Mouse (Mus musculus) cerebellum, adult 2 months (tissue): ENCODE measurements around the gene Tnfaip3. TPM values are rescaled to one million over a fixed set of nuclear protein-coding genes. Genes with fewer than 3 reads are reported as not detected.

ENCODE experiments used
- DNase-seq, 2 experiments: peaks; one replicate each; pipeline ENCODE4 v3.0.0; 2021
- H3K27ac ChIP-seq: fragments of 200-500 bp; 2 replicates; pipeline ENCODE4 v1.5.1; 2012; ENCODE audit warnings: low read length, control low read depth, inconsistent platforms; ENCODE audit not compliant: insufficient read depth
- H3K27me3 ChIP-seq: fragments of 200-500 bp; 2 replicates; pipeline ENCODE4 v1.6.1; 2012; ENCODE audit warnings: inconsistent platforms, mild to moderate bottlenecking, low read length, moderate library complexity; ENCODE audit not compliant: control insufficient read depth, insufficient read depth
- H3K4me1 ChIP-seq: fragments of 200-500 bp; 2 replicates; pipeline ENCODE4 v1.6.1; 2011; ENCODE audit warnings: low read length; ENCODE audit not compliant: control insufficient read depth, insufficient read depth
- H3K4me3 ChIP-seq: fragments of 200-500 bp; replicated peaks from 2 replicates; pipeline ENCODE3; 2011; ENCODE audit warnings: mild to moderate bottlenecking, low read depth, low read length, control low read depth; ENCODE audit not compliant: insufficient read depth
- CTCF ChIP-seq: fragments of 200-500 bp; IDR thresholded peaks from 2 replicates; pipeline ENCODE4 v1.5.1; 2011; ENCODE audit warnings: low read depth, mild to moderate bottlenecking, control low read depth, low read length, moderate library complexity, borderline replicate concordance; ENCODE audit not compliant: insufficient read depth
- POLR2A ChIP-seq: fragments of 200-500 bp; IDR thresholded peaks from 2 replicates; pipeline ENCODE4 v1.6.1; 2011; ENCODE audit warnings: low read length, control low read depth, borderline replicate concordance; ENCODE audit not compliant: insufficient read depth
- WGBS: fragments of 180-500 bp; shearing (Covaris S2); methylation state at CpG from one replicate; pipeline ENCODE4 v1.1.7; 2018; 5-methylcytosine and 5-hydroxymethylcytosine counted together
- polyA plus RNA-seq: library from polyadenylated mRNA; depleted of rRNA; stranded (reverse); fragments of >200 nt; gene quantifications from 2 replicates; pipeline ENCODE4 v1.2.3, GENCODE M21; 2012

Gene Tnfaip3
- polyA plus RNA-seq, 1 experiment, result 2.3 TPM

GRCm38 (mm10) chr10:18995465-18996261, 19.8 kb downstream of the Tnfaip3 start:
- no peak overlapping the region for H3K4me3 ChIP-seq
- H3K4me1 ChIP-seq, result no peaks in the 10 kb centered on the region
- 88% methylated on average over 12 of the region's 12 CpGs for WGBS
- H3K27me3 ChIP-seq, result no peaks in the 10 kb centered on the region
- no peak overlapping the region for H3K27ac ChIP-seq
- DNase-seq, result no peak
- TF ChIP-seq CTCF, result no peak

GRCm38 (mm10) chr10:18992971-18993370, 22.5 kb downstream of the Tnfaip3 start:
- DNase-seq, result no peak
- WGBS, result 88% methylated on average over 4 of the region's 4 CpGs
- TF ChIP-seq CTCF (no peak), POLR2A (no peak)
- H3K4me3 ChIP-seq, result no peak overlapping the region
- H3K4me1 ChIP-seq, result no peaks in the 10 kb centered on the region
- H3K27me3 ChIP-seq, result no peaks in the 10 kb centered on the region
- no peak overlapping the region for H3K27ac ChIP-seq

- Histone ChIP-seq H3K27me3 (no peaks in the 10 kb centered on the region), H3K4me3 (no peak overlapping the region), H3K27ac (no peak overlapping the region), H3K4me1 (no peaks in the 10 kb centered on the region)
- DNase-seq, result no peak
- 94% methylated on average over 4 of the region's 4 CpGs for whole genome bisulfite sequencing
- no peak for TF ChIP-seq POLR2A
- TF ChIP-seq CTCF, result no peak
Observed at GRCm38 (mm10) chr10:18991057-18991456, 24.4 kb downstream of the Tnfaip3 start.

GRCm38 (mm10) chr10:18987907-18988199, 27.6 kb downstream of the Tnfaip3 start:
- 58% methylated on average over 2 of the region's 2 CpGs for WGBS
- Histone ChIP-seq H3K27me3 (no peaks in the 10 kb centered on the region), H3K4me1 (no peaks in the 10 kb centered on the region), H3K4me3 (no peak overlapping the region), H3K27ac (no peak overlapping the region)
- no peak for DNase-seq
- TF ChIP-seq POLR2A (no peak), CTCF (no peak)

- WGBS, result 31% methylated on average over 2 of the region's 2 CpGs
- H3K27me3 ChIP-seq, result no peaks in the 10 kb centered on the region
- no peaks in the 10 kb centered on the region for H3K4me1 ChIP-seq
- H3K27ac ChIP-seq, result no peak overlapping the region
- H3K4me3 ChIP-seq, result no peak overlapping the region
- DNase-seq, result no peak
- TF ChIP-seq POLR2A (no peak), CTCF (no peak)
Observed at GRCm38 (mm10) chr10:18987046-18987906, 28.2 kb downstream of the Tnfaip3 start.

- no peak for TF ChIP-seq POLR2A
- TF ChIP-seq CTCF, result no peak
- DNase-seq, result no peak
- Histone ChIP-seq H3K27me3 (no peaks in the 10 kb centered on the region), H3K4me3 (no peak overlapping the region), H3K4me1 (no peaks in the 10 kb centered on the region), H3K27ac (no peak overlapping the region)
- WGBS, result 88% methylated on average over 3 of the region's 3 CpGs
Observed at GRCm38 (mm10) chr10:18985516-18985915, 29.9 kb downstream of the Tnfaip3 start.

GRCm38 (mm10) chr10:18983514-18983913, 31.9 kb downstream of the Tnfaip3 start:
- WGBS, result 73% methylated on average over 6 of the region's 6 CpGs
- no peak overlapping the region for H3K27ac ChIP-seq
- TF ChIP-seq POLR2A (no peak), CTCF (no peak)
- H3K4me1 ChIP-seq, result no peaks in the 10 kb centered on the region
- no peak for DNase-seq
- H3K27me3 ChIP-seq, result no peaks in the 10 kb centered on the region
- H3K4me3 ChIP-seq, result no peak overlapping the region

GRCm38 (mm10) chr10:18974486-18974885, 41.0 kb downstream of the Tnfaip3 start:
- TF ChIP-seq CTCF (no peak), POLR2A (no peak)
- Histone ChIP-seq H3K4me3 (no peak overlapping the region), H3K4me1 (no peaks in the 10 kb centered on the region), H3K27me3 (no peaks in the 10 kb centered on the region), H3K27ac (no peak overlapping the region)
- DNase-seq, result no peak
- 85% methylated on average over 3 of the region's 3 CpGs for WGBS
